Mouse (Mus musculus) embryonic facial prominence, embryonic 14.5 days (tissue): ENCODE data around the gene Vps25. TPM values are rescaled to one million over a fixed set of nuclear protein-coding genes. Genes with fewer than 3 reads are reported as not detected.

Experiments used
- ATAC-seq: fragments of 200-750 bp; cut with Nextera tagmentation; 2 replicates; pipeline ENCODE4 v1.8.0; 2017; ENCODE audit warnings: low read depth, moderate number of reproducible peaks, moderate TSS enrichment
- DNase-seq: peaks from one replicate; pipeline ENCODE4 v3.0.0-alpha.2; 2015; ENCODE audit warnings: low spot score
- H3K27ac ChIP-seq: fragments of 300-500 bp; sonication (generic); replicated peaks from 2 replicates; pipeline ENCODE4 v1.5.1; 2014; ENCODE audit warnings: low read depth, mild to moderate bottlenecking, low read length, moderate library complexity
- H3K27me3 ChIP-seq: fragments of 300-500 bp; sonication (generic); replicated peaks from 2 replicates; pipeline ENCODE4 v1.6.1; 2014; ENCODE audit warnings: low read length; ENCODE audit not compliant: control insufficient read depth, insufficient read depth
- H3K36me3 ChIP-seq: fragments of 300-500 bp; sonication (generic); 2 replicates; pipeline ENCODE4 v1.6.1; 2014; ENCODE audit warnings: low read length, mixed read lengths; ENCODE audit not compliant: control insufficient read depth, insufficient read depth
- H3K4me1 ChIP-seq: fragments of 300-500 bp; sonication (generic); 2 replicates; pipeline ENCODE4 v1.6.1; 2014; ENCODE audit warnings: antibody characterized with exemption, low read length; ENCODE audit not compliant: control insufficient read depth, insufficient read depth
- H3K4me2 ChIP-seq: fragments of 300-500 bp; sonication (generic); 2 replicates; pipeline ENCODE4 v1.6.1; 2014; ENCODE audit warnings: low read depth, mild to moderate bottlenecking, low read length, moderate library complexity, mixed read lengths
- H3K4me3 ChIP-seq: fragments of 300-500 bp; sonication (generic); 2 replicates; pipeline ENCODE4 v1.5.1; 2014; ENCODE audit warnings: low read depth, mild to moderate bottlenecking, low read length
- H3K9ac ChIP-seq: fragments of 300-500 bp; sonication (generic); 2 replicates; pipeline ENCODE4 v1.6.1; 2014; ENCODE audit warnings: low read depth, mild to moderate bottlenecking, low read length, moderate library complexity, mixed read lengths
- H3K9me3 ChIP-seq: fragments of 300-500 bp; sonication (generic); 2 replicates; pipeline ENCODE4 v1.6.1; 2016; ENCODE audit warnings: low read length; ENCODE audit not compliant: control insufficient read depth
- WGBS: fragments of 180-500 bp; shearing (Covaris S2); extraction: QIAGEN DNeasy Blood & Tissue Kit; methylation state at CpG from one replicate; pipeline ENCODE4 v1.1.7; 2014; 5-methylcytosine and 5-hydroxymethylcytosine counted together
- polyA plus RNA-seq: library from polyadenylated mRNA; unstranded; fragments of >200 nt; fragmentation: Nextera tagmentation; extraction: Ambion mirVana; gene quantifications from 2 replicates; pipeline ENCODE4 v1.2.1, GENCODE M21; 2014

The Vps25 gene
- polyA plus RNA-seq, 1 experiment from 2014 or later: 111 TPM

DNA sequence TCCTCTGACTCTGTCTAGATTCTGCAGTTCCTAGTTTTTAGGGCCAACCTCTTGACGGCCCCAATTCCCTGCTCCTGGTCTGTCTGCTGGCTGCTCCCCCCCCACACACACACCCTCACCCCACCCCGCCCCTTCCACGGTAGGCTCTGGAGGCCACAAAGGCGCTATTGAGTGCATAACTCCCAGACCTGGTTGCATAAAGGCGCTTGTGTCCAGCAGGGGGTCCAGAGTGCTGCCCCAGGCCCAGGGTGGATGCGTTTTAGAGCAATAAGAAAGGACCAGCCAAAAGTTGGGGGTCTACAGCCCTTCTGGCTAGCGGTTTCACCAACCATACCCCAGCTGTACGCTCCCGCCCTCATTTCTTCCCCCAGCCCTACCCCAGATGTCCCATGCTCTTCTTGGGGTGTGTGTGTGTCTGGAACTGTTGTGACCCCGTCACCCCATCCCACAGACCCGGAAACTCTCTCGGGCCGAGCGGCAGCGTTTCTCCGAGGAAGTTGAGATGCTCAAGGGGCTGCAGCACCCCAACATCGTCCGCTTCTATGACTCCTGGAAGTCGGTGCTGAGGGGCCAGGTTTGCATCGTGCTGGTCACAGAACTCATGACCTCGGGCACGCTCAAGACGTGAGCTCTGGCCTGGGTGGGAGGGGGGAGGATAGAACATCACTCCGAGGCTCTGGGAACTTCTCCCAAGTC, 8.9 kb downstream of the Vps25 start:
- H3K27me3 ChIP-seq: peaks cover 45% of the 10 kb centered on the region
- no peaks in the 10 kb centered on the region for H3K9me3 ChIP-seq
- peak overlapping the region; percentile 95 for H3K4me2 ChIP-seq
- 0 out of 2 replicates have a peak, but pooled peaks cover 5% of the 10 kb centered on the region for H3K36me3 ChIP-seq
- H3K9ac ChIP-seq: peak overlapping the region; percentile 45; the same call in 1 of the 2 replicates
- 4% methylated on average over 24 of the region's 24 CpGs for WGBS
- no peak for ATAC-seq
- H3K4me3 ChIP-seq: peak overlapping the region; percentile 61
- DNase-seq: no peak
- no peak overlapping the region for H3K27ac ChIP-seq
- peaks cover 38% of the 10 kb centered on the region for H3K4me1 ChIP-seq

DNA sequence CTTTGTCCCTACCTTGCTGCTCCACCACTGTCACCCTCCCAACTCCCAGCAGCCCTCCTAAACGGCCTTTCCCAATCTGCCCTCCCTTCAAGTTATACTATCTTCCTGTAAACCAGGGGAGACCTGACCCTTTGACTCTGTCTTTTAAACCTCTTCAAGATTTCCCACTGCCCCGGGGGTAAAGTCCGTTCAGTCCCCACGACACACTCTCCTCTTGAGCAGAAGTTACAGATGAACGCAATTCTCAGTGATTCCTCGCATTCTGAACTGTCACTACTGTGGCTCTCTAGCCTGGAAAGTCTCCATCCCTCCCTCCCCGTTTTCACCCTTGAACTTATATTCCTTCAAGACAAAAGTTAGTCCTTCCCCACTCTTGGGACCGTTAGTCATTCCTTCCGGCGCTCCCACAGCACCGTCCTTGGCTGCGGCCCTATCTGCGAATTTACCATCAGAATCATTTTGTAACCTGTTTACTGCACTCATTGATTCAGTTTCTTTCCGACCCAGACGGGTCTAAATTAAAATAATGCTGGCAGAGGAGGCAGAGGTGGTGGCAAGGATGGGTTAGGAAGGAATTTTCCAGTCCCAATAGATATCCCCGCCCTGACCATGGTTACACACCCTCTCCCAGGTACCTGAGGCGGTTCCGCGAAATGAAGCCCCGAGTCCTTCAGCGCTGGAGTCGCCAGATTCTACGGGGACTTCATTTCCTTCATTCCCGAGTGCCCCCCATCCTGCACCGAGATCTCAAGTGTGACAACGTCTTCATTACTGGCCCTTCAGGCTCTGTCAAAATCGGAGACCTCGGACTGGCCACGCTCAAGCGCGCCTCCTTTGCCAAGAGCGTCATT, 9.9 kb downstream of the Vps25 start:
- ATAC-seq: no peak

GRCm38 (mm10) chr11:101263989-101264280, 10.4 kb downstream of the Vps25 start:
- ATAC-seq (no peak), DNase-seq (no peak)
- Histone ChIP-seq H3K9me3 (no peaks in the 10 kb centered on the region), H3K9ac (no peak overlapping the region), H3K27ac (no peak overlapping the region), H3K27me3 (peaks cover 45% of the 10 kb centered on the region), H3K36me3 (no peaks in the 10 kb centered on the region), H3K4me1 (peaks cover 38% of the 10 kb centered on the region), H3K4me3 (0 out of 2 replicates have a peak overlapping the region, but pooled peaks have one; percentile 1), H3K4me2 (no peak overlapping the region)
- 15% methylated on average over 3 of the region's 3 CpGs for WGBS

More for the DNA sequence above, 9.9 kb downstream of the Vps25 start:
- H3K9ac ChIP-seq: no peak overlapping the region
- peak overlapping the region; percentile 61 for H3K4me3 ChIP-seq
- H3K27ac ChIP-seq: no peak overlapping the region
- H3K4me1 ChIP-seq: peaks cover 38% of the 10 kb centered on the region
- peak overlapping the region; percentile 95 for H3K4me2 ChIP-seq
- H3K36me3 ChIP-seq: no peaks in the 10 kb centered on the region
- WGBS: 9% methylated on average over 32 of the region's 32 CpGs
- H3K27me3 ChIP-seq: peaks cover 45% of the 10 kb centered on the region
- no peaks in the 10 kb centered on the region for H3K9me3 ChIP-seq
- no peak for DNase-seq

GRCm38 (mm10) chr11:101264954-101265471, 11.5 kb downstream of the Vps25 start:
- Histone ChIP-seq H3K36me3 (no peaks in the 10 kb centered on the region), H3K9me3 (no peaks in the 10 kb centered on the region), H3K27me3 (peaks cover 52% of the 10 kb centered on the region), H3K4me1 (peaks cover 28% of the 10 kb centered on the region), H3K4me2 (peak overlapping the region; percentile 63), H3K27ac (no peak overlapping the region), H3K4me3 (peak overlapping the region; percentile 38), H3K9ac (peak overlapping the region; percentile 51)
- WGBS: 7% methylated on average over 17 of the region's 31 CpGs
- no peak for DNase-seq
- ATAC-seq: no peak

GRCm38 (mm10) chr11:101265906-101266305, 12.4 kb downstream of the Vps25 start:
- H3K9me3 ChIP-seq: no peaks in the 10 kb centered on the region
- no peak overlapping the region for H3K27ac ChIP-seq
- no peak for ATAC-seq
- WGBS: 22% methylated on average over 6 of the region's 6 CpGs
- H3K4me2 ChIP-seq: peak overlapping the region; percentile 63
- peaks cover 53% of the 10 kb centered on the region for H3K27me3 ChIP-seq
- 0 out of 2 replicates have a peak overlapping the region, but pooled peaks have one; percentile 51 for H3K9ac ChIP-seq
- H3K36me3 ChIP-seq: no peaks in the 10 kb centered on the region
- peaks cover 24% of the 10 kb centered on the region for H3K4me1 ChIP-seq
- H3K4me3 ChIP-seq: peak overlapping the region; percentile 38; the same call in 1 of the 2 replicates
- no peak for DNase-seq

DNA sequence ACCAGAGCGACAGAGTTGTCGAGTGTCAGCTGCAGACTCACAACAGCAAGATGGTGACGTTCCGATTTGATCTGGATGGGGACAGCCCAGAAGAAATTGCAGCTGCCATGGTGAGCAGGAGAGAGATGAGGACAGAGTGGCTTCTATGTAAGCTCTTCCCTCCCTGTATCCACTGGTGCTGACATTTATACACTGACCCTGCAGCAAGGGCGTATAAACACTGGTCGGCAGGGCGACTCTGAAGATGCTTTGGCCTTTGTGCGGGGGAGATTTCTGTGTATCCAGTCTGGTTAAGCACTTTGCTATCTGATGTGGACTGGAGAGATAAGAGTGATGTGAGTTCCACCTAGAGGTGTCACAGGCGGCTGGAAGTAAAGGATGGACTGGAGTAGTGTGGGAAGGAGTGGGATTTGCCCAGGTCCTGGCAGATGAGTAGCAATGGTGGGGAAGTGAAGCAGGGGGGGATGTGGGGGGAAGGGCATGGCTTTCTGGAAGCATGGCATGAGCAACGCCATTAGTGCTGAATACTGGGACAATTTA, 16.1 kb downstream of the Vps25 start:
- DNase-seq: no peak
- H3K9ac ChIP-seq: no peak overlapping the region
- 31% methylated on average over 10 of the region's 10 CpGs for WGBS
- H3K4me2 ChIP-seq: no peak overlapping the region
- H3K27me3 ChIP-seq: peaks cover 20% of the 10 kb centered on the region
- no peak for ATAC-seq
- no peaks in the 10 kb centered on the region for H3K9me3 ChIP-seq
- H3K4me3 ChIP-seq: no peak overlapping the region
- no peaks in the 10 kb centered on the region for H3K36me3 ChIP-seq
- peaks cover 7% of the 10 kb centered on the region for H3K4me1 ChIP-seq
- no peak overlapping the region for H3K27ac ChIP-seq

GRCm38 (mm10) chr11:101272446-101272845, 18.9 kb downstream of the Vps25 start:
- no peak overlapping the region for H3K4me2 ChIP-seq
- H3K36me3 ChIP-seq: peaks cover 6% of the 10 kb centered on the region; the same call in 1 of the 2 replicates
- DNase-seq (no peak), ATAC-seq (no peak)
- 0 out of 2 replicates have a peak, but pooled peaks cover 9% of the 10 kb centered on the region for H3K27me3 ChIP-seq
- 85% methylated on average over 3 of the region's 3 CpGs for WGBS
- no peak overlapping the region for H3K27ac ChIP-seq
- H3K4me3 ChIP-seq: no peak overlapping the region
- no peaks in the 10 kb centered on the region for H3K9me3 ChIP-seq
- no peak overlapping the region for H3K9ac ChIP-seq
- H3K4me1 ChIP-seq: peaks cover 7% of the 10 kb centered on the region

DNA sequence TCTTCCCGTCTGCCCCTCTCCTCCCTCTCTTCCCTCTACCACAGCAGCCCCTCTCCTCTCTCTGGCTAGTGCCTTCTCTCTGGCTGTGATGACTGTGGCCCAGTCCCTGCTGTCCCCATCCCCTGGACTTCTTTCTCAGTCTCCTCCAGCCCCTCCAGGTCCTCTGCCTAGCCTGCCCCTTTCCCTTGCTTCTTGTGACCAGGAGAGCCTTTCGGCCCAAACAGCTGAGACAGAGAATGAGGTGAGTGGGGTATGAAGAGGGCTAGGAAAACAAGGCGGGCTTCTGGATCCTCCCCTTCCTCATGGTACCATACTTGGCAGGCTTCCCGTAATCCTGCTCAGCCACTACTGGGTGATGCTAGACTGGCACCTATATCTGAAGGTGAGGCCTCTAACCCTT, 21.8 kb downstream of the Vps25 start:
- WGBS: 76% methylated on average over 4 of the region's 4 CpGs
- ATAC-seq (no peak), DNase-seq (no peak)
- H3K27me3 ChIP-seq: peaks cover 5% of the 10 kb centered on the region; the same call in 1 of the 2 replicates
- no peak overlapping the region for H3K9ac ChIP-seq
- H3K4me1 ChIP-seq: peaks cover 14% of the 10 kb centered on the region
- H3K4me3 ChIP-seq: no peak overlapping the region
- no peaks in the 10 kb centered on the region for H3K9me3 ChIP-seq
- H3K4me2 ChIP-seq: no peak overlapping the region
- H3K36me3 ChIP-seq: peaks cover 6% of the 10 kb centered on the region; the same call in 1 of the 2 replicates
- H3K27ac ChIP-seq: no peak overlapping the region
